Mouse (Mus musculus) embryonic facial prominence, embryonic 13.5 days (tissue): Measurements from ENCODE around the gene Atp5h. TPM values are rescaled to one million over a fixed set of nuclear protein-coding genes. Genes with fewer than 3 reads are reported as not detected.

Experiments used
- ATAC-seq: fragments of 200-750 bp; cut with Nextera tagmentation; 2 replicates; pipeline ENCODE4 v1.8.0; 2017; ENCODE audit warnings: low read depth; ENCODE audit not compliant: insufficient number of reproducible peaks, insufficient read depth, low FRiP score, low TSS enrichment
- H3K27ac ChIP-seq: fragments of 300-500 bp; sonication (generic); 2 replicates; pipeline ENCODE4 v1.5.1; 2015; ENCODE audit warnings: moderate library complexity, mild to moderate bottlenecking, inconsistent platforms
- H3K27me3 ChIP-seq: fragments of 300-500 bp; sonication (generic); 2 replicates; pipeline ENCODE4 v1.6.1; 2015; ENCODE audit warnings: mild to moderate bottlenecking, inconsistent platforms
- H3K36me3 ChIP-seq: fragments of 300-500 bp; sonication (generic); 2 replicates; pipeline ENCODE4 v1.6.1; 2015; ENCODE audit warnings: mild to moderate bottlenecking, inconsistent platforms
- H3K4me1 ChIP-seq: fragments of 300-500 bp; sonication (generic); 2 replicates; pipeline ENCODE4 v1.6.1; 2015; ENCODE audit warnings: inconsistent platforms
- H3K4me2 ChIP-seq: fragments of 300-500 bp; sonication (generic); 2 replicates; pipeline ENCODE4 v1.6.1; 2015; ENCODE audit warnings: moderate library complexity, mild to moderate bottlenecking, inconsistent platforms
- H3K4me3 ChIP-seq: fragments of 300-500 bp; sonication (generic); 2 replicates; pipeline ENCODE4 v1.5.1; 2015; ENCODE audit warnings: mild to moderate bottlenecking, inconsistent platforms
- H3K9ac ChIP-seq: fragments of 300-500 bp; sonication (generic); 2 replicates; pipeline ENCODE4 v1.6.1; 2015; ENCODE audit warnings: mild to moderate bottlenecking, inconsistent platforms
- H3K9me3 ChIP-seq: fragments of 300-500 bp; sonication (generic); 2 replicates; pipeline ENCODE4 v1.6.1; 2016; ENCODE audit warnings: inconsistent platforms
- WGBS: fragments of 180-500 bp; shearing (Covaris S2); methylation state at CpG from one replicate; pipeline ENCODE4 v1.1.7; 2015; ENCODE audit warnings: mixed read lengths; 5-methylcytosine and 5-hydroxymethylcytosine counted together
- polyA plus RNA-seq: library from polyadenylated mRNA; unstranded; fragments of >200 nt; fragmentation: Nextera tagmentation; extraction: Ambion mirVana; gene quantifications from 2 replicates; pipeline ENCODE4 v1.2.1, GENCODE M21; 2015

Atp5h gene
- polyA plus RNA-seq, 1 experiment from 2014 or later = 943 TPM

DNA sequence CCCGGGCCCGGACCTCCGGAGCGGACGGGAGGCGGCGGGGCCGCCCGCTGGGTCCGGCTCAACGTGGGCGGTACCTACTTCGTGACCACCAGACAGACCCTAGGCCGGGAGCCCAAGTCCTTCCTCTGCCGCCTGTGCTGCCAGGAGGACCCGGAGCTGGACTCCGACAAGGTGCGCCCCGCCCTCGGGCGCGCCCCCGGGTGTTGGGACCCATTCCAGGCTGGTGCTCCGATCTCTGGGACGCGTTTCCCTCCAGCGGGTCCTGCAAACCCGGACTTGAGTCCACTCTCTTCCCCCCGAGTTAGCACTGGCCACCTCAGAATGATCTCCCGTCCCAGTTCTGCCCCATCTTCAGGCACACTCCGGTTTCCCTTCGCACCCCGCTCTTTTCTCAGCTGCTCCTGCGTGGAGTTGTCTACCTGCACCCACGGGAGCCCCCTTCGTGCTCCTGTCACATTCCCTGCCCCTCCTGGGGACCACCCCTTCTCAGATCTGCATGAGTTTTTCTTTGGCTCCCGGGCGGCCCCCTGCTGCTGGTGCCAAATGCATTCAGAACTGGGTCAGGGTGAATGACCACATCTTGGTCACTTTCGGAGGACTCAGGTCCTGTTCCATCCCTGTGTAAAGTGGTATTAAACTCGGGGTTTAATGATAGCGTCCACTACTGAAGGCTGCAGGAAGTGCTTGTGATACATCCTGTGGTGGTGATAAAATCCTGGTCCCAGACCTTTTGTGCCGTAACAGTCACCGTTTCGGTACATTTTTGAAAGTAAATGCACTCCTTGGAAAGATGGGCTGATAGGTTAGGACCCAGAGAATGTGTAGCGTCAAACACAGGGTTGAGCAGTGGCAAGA is 801 bp upstream of the Atp5h start:
- H3K9me3 ChIP-seq = no peaks in the 10 kb centered on the region
- peak overlapping the region; percentile 96 for H3K9ac ChIP-seq
- peaks cover 47% of the 10 kb centered on the region for H3K36me3 ChIP-seq
- H3K4me3 ChIP-seq = peak overlapping the region; percentile 91
- H3K4me1 ChIP-seq = peaks cover 34% of the 10 kb centered on the region
- H3K4me2 ChIP-seq = peak overlapping the region; percentile 98
- H3K27me3 ChIP-seq = no peaks in the 10 kb centered on the region
- WGBS = 2% methylated on average over 45 of the region's 45 CpGs
- peak; percentile 40; the same call in 1 of the 2 replicates for ATAC-seq
- H3K27ac ChIP-seq = peak overlapping the region; percentile 80

DNA sequence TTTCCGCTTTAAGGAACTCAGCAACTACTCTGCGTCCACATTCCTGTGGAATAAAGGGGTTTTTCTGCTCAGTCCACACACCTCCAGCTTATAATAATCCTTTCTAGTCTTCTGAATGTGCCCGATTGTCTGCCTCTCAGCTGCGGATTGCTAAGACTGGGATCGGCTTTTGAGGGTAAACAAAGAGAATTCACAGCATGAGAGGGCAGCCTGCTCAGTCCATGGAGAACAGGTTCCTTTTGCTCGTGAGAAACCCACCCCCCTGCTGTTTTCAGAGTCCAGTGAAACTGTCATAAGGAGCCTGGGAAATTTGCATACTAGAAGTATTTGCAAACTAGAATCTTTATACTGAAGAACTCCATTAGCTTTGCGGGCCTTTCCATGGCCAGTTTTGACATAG is 10.2 kb downstream of the Atp5h start:
- H3K4me1 ChIP-seq = peaks cover 27% of the 10 kb centered on the region
- H3K27me3 ChIP-seq = no peaks in the 10 kb centered on the region
- 65% methylated on average over 7 of the region's 7 CpGs for WGBS
- H3K4me3 ChIP-seq = no peak overlapping the region
- no peak overlapping the region for H3K27ac ChIP-seq
- H3K9me3 ChIP-seq = no peaks in the 10 kb centered on the region
- no peak for ATAC-seq
- peaks cover 54% of the 10 kb centered on the region for H3K36me3 ChIP-seq
- no peak overlapping the region for H3K4me2 ChIP-seq
- H3K9ac ChIP-seq = peak overlapping the region; percentile 11; the same call in 1 of the 2 replicates

DNA sequence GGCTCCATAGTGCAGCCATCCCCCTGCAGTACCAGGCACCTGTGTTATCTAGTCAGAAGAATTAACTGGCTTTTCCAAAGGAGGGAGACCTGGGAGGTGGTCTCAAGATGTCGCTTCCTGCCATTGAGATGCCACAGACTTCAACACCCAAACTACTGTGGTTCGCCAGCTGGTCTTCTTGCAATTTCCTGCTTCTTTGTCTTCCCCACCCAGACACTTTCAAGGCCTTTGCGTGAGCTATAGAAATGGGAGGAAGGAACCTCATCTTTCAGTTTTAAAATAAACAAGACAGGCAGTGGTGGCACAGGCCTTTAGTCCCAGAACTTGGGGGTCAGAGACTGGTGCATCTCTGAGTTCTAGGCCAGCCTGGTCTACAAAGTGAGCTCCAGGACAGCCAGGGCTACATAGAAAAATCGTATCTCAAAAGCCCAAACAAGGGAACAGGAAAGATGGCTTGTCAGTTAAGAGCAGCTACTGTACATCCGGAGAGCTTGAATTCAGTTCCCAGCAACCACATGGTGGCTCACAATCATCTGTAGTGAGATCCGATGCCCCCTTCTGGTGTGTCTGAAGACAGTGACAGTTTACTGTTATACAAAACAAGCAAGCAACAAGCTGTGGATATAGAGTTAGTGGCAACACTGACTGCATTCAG is 11.4 kb downstream of the Atp5h start:
- no peak overlapping the region for H3K4me2 ChIP-seq
- H3K27ac ChIP-seq = peak overlapping the region; percentile 18; the same call in 1 of the 2 replicates
- peaks cover 54% of the 10 kb centered on the region for H3K36me3 ChIP-seq
- no peaks in the 10 kb centered on the region for H3K9me3 ChIP-seq
- H3K27me3 ChIP-seq = no peaks in the 10 kb centered on the region
- 87% methylated on average over 6 of the region's 6 CpGs for WGBS
- no peak overlapping the region for H3K4me3 ChIP-seq
- H3K4me1 ChIP-seq = peaks cover 25% of the 10 kb centered on the region
- no peak for ATAC-seq
- no peak overlapping the region for H3K9ac ChIP-seq

DNA sequence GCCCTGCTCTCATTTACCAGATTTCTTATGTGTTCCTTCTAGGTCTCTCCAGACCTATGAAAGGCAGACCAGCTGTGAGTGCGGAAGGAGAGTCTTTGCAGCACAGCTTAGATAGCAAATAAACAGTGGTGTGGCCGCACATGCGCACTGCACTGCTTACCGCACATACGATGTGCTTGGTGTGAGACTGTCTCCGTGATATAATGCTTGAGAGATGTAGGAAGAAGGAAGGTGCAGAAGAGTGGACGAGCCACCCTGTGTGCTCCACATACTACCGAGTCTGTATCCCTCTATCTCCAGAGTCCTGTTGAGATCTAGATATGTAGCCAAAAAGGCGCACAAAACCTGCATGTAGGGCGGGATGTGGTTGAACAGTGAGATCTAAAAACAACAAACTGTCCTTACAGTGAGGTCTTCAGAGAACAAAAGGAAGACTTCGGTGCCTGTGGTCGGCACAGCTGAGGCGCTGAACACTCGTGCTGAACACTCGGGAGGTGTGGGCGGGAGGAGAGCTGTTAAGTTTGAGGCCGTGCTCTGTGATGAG is 12.8 kb downstream of the Atp5h start:
- Histone ChIP-seq H3K36me3 (peaks cover 54% of the 10 kb centered on the region), H3K9ac (no peak overlapping the region), H3K9me3 (no peaks in the 10 kb centered on the region), H3K4me3 (no peak overlapping the region), H3K27ac (no peak overlapping the region), H3K4me1 (peaks cover 18% of the 10 kb centered on the region), H3K4me2 (no peak overlapping the region), H3K27me3 (no peaks in the 10 kb centered on the region)
- 92% methylated on average over 17 of the region's 17 CpGs for WGBS
- ATAC-seq = no peak

DNA sequence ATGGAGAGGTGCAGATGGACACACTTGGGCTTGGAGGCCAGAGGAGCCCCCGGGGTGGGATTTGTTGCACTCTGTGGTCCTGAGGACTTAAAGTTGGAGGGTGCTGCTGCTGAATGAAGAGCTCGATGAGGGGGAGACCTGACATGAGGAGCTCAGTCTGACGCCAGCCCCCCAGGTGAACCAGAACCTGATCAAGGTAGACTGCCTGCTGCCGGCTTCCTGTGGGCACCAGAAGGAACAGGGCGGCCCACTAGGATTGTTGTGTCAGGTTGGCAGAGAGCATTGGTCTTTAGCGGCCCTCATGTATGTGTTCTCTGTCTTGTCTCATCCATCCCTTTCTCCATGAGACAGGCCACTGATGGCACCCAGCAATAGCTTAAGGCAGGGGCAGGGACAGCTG is 14.0 kb downstream of the Atp5h start:
- Histone ChIP-seq H3K4me2 (no peak overlapping the region), H3K4me1 (peaks cover 15% of the 10 kb centered on the region), H3K4me3 (no peak overlapping the region), H3K36me3 (peaks cover 48% of the 10 kb centered on the region), H3K9ac (no peak overlapping the region), H3K27me3 (no peaks in the 10 kb centered on the region), H3K9me3 (no peaks in the 10 kb centered on the region), H3K27ac (no peak overlapping the region)
- 95% methylated on average over 6 of the region's 6 CpGs for WGBS
- no peak for ATAC-seq

DNA sequence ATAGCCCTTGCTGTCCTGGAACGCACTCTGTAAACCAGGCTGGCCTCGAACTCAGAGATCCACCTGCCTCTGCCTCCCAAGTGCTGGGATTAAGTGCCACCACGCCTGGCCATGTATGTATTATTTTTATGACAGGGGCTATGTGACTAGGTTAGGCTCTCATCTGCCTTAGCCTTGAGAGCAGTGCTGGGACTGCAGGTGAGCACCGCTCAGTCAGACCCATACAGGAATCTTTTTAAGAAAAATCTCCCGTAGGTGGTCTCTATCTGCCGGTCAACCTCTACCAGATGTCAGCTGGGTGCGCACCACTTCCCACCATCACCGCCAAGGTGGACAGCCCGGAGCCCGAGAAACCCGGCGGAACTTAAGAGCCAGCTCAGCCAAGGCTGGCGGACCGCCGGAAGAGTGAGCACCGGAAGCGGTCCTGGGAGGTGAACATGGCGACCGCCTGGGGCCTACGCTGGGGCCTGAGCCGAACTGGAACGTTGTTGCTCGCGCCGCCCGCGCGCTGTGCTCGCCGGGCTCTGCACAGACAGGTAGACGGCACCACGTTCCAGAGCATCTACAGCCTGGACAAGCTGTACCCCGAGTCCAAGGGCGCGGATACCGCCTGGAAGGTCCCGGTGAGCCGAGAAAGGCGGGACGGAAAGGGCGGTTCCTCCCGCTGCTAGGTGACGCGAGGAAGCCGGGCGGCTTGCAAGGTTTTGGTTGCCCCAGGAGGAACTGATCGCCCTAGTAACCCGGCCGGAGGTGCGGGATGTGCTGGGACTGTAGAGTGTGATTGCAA is 16.2 kb downstream of the Atp5h start, which contains the start of gene Mrpl58:
Gene Mrpl58, plus strand, starts transcription at position 415 of the 787 bp plus-strand sequence.
- ATAC-seq = peak; percentile 87
- peak within 1 kb of the TSS; percentile 77 for H3K4me3 ChIP-seq
- WGBS = 3% methylated on average over 50 of the region's 50 CpGs
- peaks cover 16% of the 10 kb centered on the region for H3K4me1 ChIP-seq
- H3K27me3 ChIP-seq = no peaks in the 10 kb centered on the region
- no peaks in the 10 kb centered on the region for H3K9me3 ChIP-seq
- H3K4me2 ChIP-seq = peak within 1 kb of the TSS; percentile 67
- H3K36me3 ChIP-seq = peaks cover 30% of the 10 kb centered on the region
- H3K9ac ChIP-seq = peak within 1 kb of the TSS; percentile 96
- H3K27ac ChIP-seq = peak within 1 kb of the TSS; percentile 93

DNA sequence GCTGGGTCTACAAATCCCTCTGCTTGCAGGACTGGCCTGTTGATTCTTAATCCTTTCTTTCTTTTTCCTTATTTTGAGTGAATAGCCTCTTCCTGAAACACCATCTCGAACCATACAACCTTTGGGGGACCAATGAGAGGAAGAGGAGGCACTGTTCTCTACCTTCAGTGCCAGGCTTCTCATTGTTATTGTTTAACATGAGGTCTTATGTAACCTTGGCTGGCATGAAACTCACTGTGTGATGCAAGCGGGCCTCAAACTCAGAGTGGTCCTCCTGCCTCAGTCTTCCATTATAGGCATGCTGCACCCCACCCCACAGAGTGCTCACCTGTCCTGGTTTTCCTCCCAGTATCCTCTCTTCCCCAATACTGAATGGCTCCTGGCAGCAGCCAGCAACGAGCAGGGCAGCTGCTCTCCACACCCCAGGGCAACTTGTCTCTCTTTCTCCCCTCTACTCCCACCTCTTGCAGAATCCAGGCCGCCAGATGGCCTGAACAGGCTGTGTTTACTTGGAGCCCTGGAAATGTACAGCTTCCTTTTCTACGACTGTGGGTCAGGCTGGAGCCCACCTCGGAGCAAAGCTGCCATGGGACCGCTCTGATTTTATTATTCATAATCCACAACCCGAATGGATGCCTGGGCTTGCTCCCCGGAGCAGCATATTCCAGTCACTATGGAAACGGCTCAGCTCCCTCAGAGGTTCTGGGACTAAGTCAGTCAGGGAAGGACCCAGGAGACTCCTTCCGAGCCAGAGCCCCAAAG is 19.0 kb downstream of the Atp5h start:
- Histone ChIP-seq H3K27ac (no peak overlapping the region), H3K4me2 (no peak overlapping the region), H3K4me3 (no peak overlapping the region), H3K9ac (no peak overlapping the region), H3K9me3 (no peaks in the 10 kb centered on the region), H3K27me3 (no peaks in the 10 kb centered on the region), H3K36me3 (peaks cover 9% of the 10 kb centered on the region), H3K4me1 (peaks cover 16% of the 10 kb centered on the region)
- no peak for ATAC-seq
- 48% methylated on average over 11 of the region's 11 CpGs for WGBS

DNA sequence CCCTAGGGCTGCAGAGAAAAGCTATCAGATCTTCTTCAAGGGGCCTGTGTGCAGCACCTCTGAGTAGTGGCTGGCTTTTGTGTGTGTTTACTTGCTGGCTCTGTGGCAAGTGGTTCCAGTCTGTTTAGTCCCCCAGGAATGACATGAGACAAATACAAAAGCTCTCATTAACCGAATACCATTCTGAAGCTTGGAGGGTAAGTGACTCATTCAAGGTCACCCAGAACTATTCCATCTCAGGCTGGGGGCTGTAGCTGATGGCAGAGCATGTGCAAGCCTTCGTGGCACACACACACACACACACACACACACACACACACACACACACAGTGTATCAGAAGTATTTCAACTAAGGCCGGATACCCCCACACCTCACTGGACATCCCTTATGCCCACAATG is 19.6 kb downstream of the Atp5h start:
- H3K4me3 ChIP-seq = no peak overlapping the region
- peaks cover 16% of the 10 kb centered on the region for H3K4me1 ChIP-seq
- no peak overlapping the region for H3K4me2 ChIP-seq
- no peaks in the 10 kb centered on the region for H3K27me3 ChIP-seq
- no peak for ATAC-seq
- H3K9me3 ChIP-seq = no peaks in the 10 kb centered on the region
- no peak overlapping the region for H3K9ac ChIP-seq
- peaks cover 14% of the 10 kb centered on the region for H3K36me3 ChIP-seq
- H3K27ac ChIP-seq = no peak overlapping the region
- WGBS = 67% methylated on average over 3 of the region's 3 CpGs

DNA sequence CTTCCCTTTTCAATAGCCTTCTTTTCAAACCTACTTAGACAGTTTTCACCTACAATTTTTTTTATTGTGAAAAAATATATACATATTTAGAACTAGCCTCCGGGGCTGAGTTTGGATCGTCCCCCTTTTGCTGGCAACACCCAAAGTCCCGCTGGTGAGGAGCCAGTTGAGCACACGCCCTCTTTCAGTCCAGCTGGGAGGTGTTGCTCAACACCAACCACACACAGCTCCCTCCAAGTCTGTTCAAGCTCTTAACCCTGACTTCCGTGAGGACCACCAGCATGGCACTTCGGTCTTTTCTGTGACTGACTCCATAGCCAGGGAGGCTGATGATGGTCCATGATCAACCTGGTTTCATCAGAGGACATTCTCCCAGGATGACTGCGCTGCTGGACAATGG is 21.7 kb downstream of the Atp5h start:
- WGBS = 71% methylated on average over 7 of the region's 7 CpGs
- Histone ChIP-seq H3K4me3 (no peak overlapping the region), H3K9me3 (no peaks in the 10 kb centered on the region), H3K9ac (no peak overlapping the region), H3K4me2 (no peak overlapping the region), H3K27me3 (no peaks in the 10 kb centered on the region), H3K27ac (no peak overlapping the region), H3K36me3 (peaks cover 34% of the 10 kb centered on the region), H3K4me1 (peaks cover 6% of the 10 kb centered on the region)
- no peak for ATAC-seq

DNA sequence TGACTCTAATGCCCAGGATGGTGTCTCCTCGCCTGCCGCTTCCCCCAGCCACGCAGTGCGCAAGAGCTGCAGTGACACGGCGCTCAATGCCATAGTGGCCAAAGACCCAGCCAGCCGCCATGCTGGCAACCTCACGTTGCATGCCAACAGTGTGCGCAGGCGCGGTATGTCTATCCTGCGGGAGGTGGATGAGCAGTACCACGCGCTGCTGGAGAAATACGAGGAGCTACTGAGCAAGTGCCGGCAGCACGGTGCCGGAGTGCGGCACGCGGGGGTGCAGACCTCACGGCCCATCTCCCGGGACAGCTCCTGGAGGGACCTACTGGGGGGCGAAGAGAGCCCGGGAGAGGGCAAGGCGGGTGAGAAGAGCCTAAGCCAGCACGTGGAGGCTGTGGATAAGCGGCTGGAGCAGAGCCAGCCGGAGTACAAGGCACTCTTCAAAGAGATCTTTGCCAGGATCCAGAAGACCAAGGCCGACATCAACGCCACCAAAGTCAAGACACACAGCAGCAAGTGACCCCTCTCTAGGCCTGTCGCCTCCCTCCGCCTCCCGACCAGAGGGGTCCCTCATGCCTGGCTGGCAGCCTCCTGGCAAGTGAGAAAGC is 25.9 kb downstream of the Atp5h start:
- WGBS = 70% methylated on average over 34 of the region's 34 CpGs
- H3K4me3 ChIP-seq = no peak overlapping the region
- H3K9ac ChIP-seq = no peak overlapping the region
- H3K4me2 ChIP-seq = no peak overlapping the region; the same call in 1 of the 2 replicates
- no peaks in the 10 kb centered on the region for H3K9me3 ChIP-seq
- peaks cover 63% of the 10 kb centered on the region for H3K36me3 ChIP-seq
- no peak for ATAC-seq
- H3K27me3 ChIP-seq = no peaks in the 10 kb centered on the region
- no peaks in the 10 kb centered on the region for H3K4me1 ChIP-seq
- H3K27ac ChIP-seq = no peak overlapping the region
